Mouse (Mus musculus): ENCODE data around the gene Pde8b. TPM values are rescaled to one million over a fixed set of nuclear protein-coding genes. Genes with fewer than 3 reads are reported as not detected.

The Pde8b gene
- polyA plus RNA-seq, 1 experiment from 2014 or later: 3.1 TPM

- no peak overlapping the region for H3K4me3 ChIP-seq (ENCODE audit: low read depth, low read length)
- no peaks in the 10 kb centered on the region for H3K4me1 ChIP-seq (replicated peaks; ENCODE audit: control insufficient read depth, insufficient read depth, low read length)
- no peaks in the 10 kb centered on the region for H3K36me3 ChIP-seq (ENCODE audit: control insufficient read depth, insufficient read depth, low read length)
- H3K4me2 ChIP-seq (replicated peaks; ENCODE audit: low read depth, low read length): no peak overlapping the region
- no peaks in the 10 kb centered on the region for H3K9me3 ChIP-seq (ENCODE audit: control insufficient read depth, low read length)
- no peak overlapping the region for H3K27ac ChIP-seq (ENCODE audit: low read depth, low read length)
- ATAC-seq (ENCODE audit: low FRiP score): no peak
- WGBS: 81% methylated on average over 9 of the region's 9 CpGs
- no peaks in the 10 kb centered on the region for H3K27me3 ChIP-seq (ENCODE audit: control insufficient read depth, insufficient read depth, low read length)
- no peak for DNase-seq (ENCODE audit: low spot score)
- no peak overlapping the region for H3K9ac ChIP-seq (ENCODE audit: low read depth, low read length)
These were observed 11.0 kb upstream of the Pde8b start for GRCm38 (mm10) chr13:95260886-95261789.

DNA sequence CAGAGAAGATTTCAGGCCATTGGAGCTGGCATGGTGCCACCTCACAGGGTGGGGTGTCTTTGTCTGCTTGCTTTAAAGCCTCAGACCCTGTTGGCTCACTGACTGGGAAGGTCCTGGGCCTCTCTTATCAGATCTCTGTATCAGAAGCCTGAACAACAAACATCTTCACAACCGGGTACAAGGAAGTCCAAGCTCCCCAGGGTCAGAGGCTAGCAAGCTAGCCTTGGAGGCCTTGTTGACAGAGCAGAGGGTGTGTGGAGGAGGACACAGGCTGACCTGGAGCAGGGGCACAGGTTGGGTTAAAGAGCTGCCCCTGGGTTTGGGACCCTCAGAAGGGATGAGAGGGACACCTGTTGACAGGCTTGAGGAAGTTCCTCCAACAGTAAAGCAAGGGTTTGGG, 10.3 kb upstream of the Pde8b start:
- H3K27me3 ChIP-seq (ENCODE audit: control insufficient read depth, insufficient read depth, low read length): no peaks in the 10 kb centered on the region
- ATAC-seq (ENCODE audit: low FRiP score) (no peak), DNase-seq (ENCODE audit: low spot score) (no peak)
- H3K4me2 ChIP-seq (replicated peaks; ENCODE audit: low read depth, low read length): no peak overlapping the region
- no peak overlapping the region for H3K4me3 ChIP-seq (ENCODE audit: low read depth, low read length)
- no peaks in the 10 kb centered on the region for H3K9me3 ChIP-seq (ENCODE audit: control insufficient read depth, low read length)
- H3K9ac ChIP-seq (ENCODE audit: low read depth, low read length): no peak overlapping the region
- H3K27ac ChIP-seq (ENCODE audit: low read depth, low read length): no peak overlapping the region
- no peaks in the 10 kb centered on the region for H3K4me1 ChIP-seq (replicated peaks; ENCODE audit: control insufficient read depth, insufficient read depth, low read length)
- 69% methylated on average over 1 of the region's 1 CpGs for whole genome bisulfite sequencing
- no peaks in the 10 kb centered on the region for H3K36me3 ChIP-seq (ENCODE audit: control insufficient read depth, insufficient read depth, low read length)

DNA sequence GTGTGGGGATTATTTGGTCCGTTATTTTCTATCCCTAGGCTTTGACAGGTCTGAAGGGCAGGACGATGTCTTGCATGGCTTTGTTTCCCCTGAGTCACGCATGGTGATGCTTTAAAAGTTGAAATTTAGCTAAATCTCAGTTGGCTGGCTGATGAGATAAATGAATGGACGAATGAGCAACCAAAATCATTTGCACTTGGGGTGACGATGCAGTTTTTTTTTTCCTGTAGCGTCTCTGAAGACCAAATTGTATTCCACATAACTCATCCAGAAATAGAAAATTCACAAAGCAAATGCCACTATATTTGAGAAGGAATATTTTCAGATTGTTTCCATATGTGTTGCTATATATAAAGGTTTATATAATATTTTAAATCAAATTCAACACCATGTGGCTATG, 6.9 kb upstream of the Pde8b start:
- Histone ChIP-seq H3K4me2 (replicated peaks; ENCODE audit: low read depth, low read length) (no peak overlapping the region), H3K9ac (ENCODE audit: low read depth, low read length) (no peak overlapping the region), H3K27me3 (ENCODE audit: control insufficient read depth, insufficient read depth, low read length) (no peaks in the 10 kb centered on the region), H3K36me3 (ENCODE audit: control insufficient read depth, insufficient read depth, low read length) (no peaks in the 10 kb centered on the region), H3K9me3 (ENCODE audit: control insufficient read depth, low read length) (no peaks in the 10 kb centered on the region), H3K27ac (ENCODE audit: low read depth, low read length) (no peak overlapping the region), H3K4me1 (replicated peaks; ENCODE audit: control insufficient read depth, insufficient read depth, low read length) (no peaks in the 10 kb centered on the region), H3K4me3 (ENCODE audit: low read depth, low read length) (no peak overlapping the region)
- WGBS: 89% methylated on average over 6 of the region's 6 CpGs
- DNase-seq (ENCODE audit: low spot score) (no peak), ATAC-seq (ENCODE audit: low FRiP score) (no peak)

DNA sequence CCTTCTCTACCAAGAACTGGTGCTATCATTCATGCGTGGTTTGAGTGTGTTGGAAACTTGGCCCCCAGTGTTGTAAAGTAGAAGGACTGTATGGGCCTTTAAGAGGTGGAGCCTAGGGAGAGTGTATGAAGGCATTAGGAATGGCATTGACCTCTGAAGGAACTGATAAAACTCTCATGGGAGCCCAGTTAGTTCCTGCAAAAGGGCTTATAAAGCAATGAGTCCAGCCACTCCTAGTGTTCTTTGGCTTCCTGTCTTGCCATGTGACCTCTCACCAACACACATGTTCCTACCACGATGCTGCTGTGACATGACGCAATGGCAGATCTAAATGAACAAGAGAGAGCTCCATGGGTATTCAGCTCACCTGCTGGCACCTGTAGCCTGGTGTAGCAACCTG, 4.9 kb upstream of the Pde8b start:
- Histone ChIP-seq H3K4me2 (replicated peaks; ENCODE audit: low read depth, low read length) (no peak overlapping the region), H3K27me3 (ENCODE audit: control insufficient read depth, insufficient read depth, low read length) (no peaks in the 10 kb centered on the region; the same call in 1 of the 2 replicates), H3K9me3 (ENCODE audit: control insufficient read depth, low read length) (no peaks in the 10 kb centered on the region), H3K36me3 (ENCODE audit: control insufficient read depth, insufficient read depth, low read length) (no peaks in the 10 kb centered on the region), H3K4me1 (replicated peaks; ENCODE audit: control insufficient read depth, insufficient read depth, low read length) (peaks cover 2% of the 10 kb centered on the region; the same call in 1 of the 2 replicates), H3K4me3 (ENCODE audit: low read depth, low read length) (no peak overlapping the region), H3K27ac (ENCODE audit: low read depth, low read length) (no peak overlapping the region), H3K9ac (ENCODE audit: low read depth, low read length) (no peak overlapping the region)
- WGBS: 87% methylated on average over 3 of the region's 3 CpGs
- ATAC-seq (ENCODE audit: low FRiP score) (no peak), DNase-seq (ENCODE audit: low spot score) (no peak)

DNA sequence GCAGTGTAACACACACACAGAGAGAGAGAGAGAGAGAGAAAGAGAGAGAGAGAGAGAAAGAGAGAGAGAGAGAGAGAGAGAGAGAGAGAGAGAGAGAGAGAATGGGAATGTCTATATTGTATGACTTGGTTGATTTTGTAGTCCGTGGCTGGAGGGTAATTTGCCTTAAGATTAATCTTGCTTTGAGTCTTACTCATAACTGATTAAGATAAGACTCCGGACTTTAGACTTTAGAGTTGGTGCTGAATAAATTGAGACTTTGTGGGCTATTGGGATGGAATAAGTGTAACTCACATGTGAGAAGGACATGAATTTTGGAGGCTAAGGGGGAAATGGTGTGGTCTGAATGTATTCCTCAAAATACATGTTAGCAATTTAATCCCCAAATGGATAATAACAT, 7.1 kb downstream of the Pde8b start:
- no peak overlapping the region for H3K9ac ChIP-seq (ENCODE audit: low read depth, low read length)
- no peaks in the 10 kb centered on the region for H3K27me3 ChIP-seq (ENCODE audit: control insufficient read depth, insufficient read depth, low read length)
- DNase-seq (ENCODE audit: low spot score) (no peak), ATAC-seq (ENCODE audit: low FRiP score) (no peak)
- no peaks in the 10 kb centered on the region for H3K4me1 ChIP-seq (replicated peaks; ENCODE audit: control insufficient read depth, insufficient read depth, low read length)
- H3K27ac ChIP-seq (ENCODE audit: low read depth, low read length): no peak overlapping the region
- H3K4me2 ChIP-seq (replicated peaks; ENCODE audit: low read depth, low read length): no peak overlapping the region
- H3K36me3 ChIP-seq (ENCODE audit: control insufficient read depth, insufficient read depth, low read length): no peaks in the 10 kb centered on the region
- H3K4me3 ChIP-seq (ENCODE audit: low read depth, low read length): no peak overlapping the region
- whole genome bisulfite sequencing: 80% methylated on average over 2 of the region's 2 CpGs
- no peaks in the 10 kb centered on the region for H3K9me3 ChIP-seq (ENCODE audit: control insufficient read depth, low read length)

- ATAC-seq (ENCODE audit: low FRiP score): no peak
- 100% methylated on average over 2 of the region's 2 CpGs for WGBS
- no peak for DNase-seq (ENCODE audit: low spot score)
These were observed 12.6 kb downstream of the Pde8b start for GRCm38 (mm10) chr13:95237488-95237887.

GRCm38 (mm10) chr13:95235261-95235660, 14.9 kb downstream of the Pde8b start:
- DNase-seq (ENCODE audit: low spot score) (no peak), ATAC-seq (ENCODE audit: low FRiP score) (no peak)
- no peaks in the 10 kb centered on the region for H3K36me3 ChIP-seq (ENCODE audit: control insufficient read depth, insufficient read depth, low read length)

More at GRCm38 (mm10) chr13:95237488-95237887, 12.6 kb downstream of the Pde8b start:
- Histone ChIP-seq H3K4me3 (ENCODE audit: low read depth, low read length) (no peak overlapping the region), H3K36me3 (ENCODE audit: control insufficient read depth, insufficient read depth, low read length) (no peaks in the 10 kb centered on the region), H3K27me3 (ENCODE audit: control insufficient read depth, insufficient read depth, low read length) (no peaks in the 10 kb centered on the region), H3K9ac (ENCODE audit: low read depth, low read length) (no peak overlapping the region), H3K4me2 (replicated peaks; ENCODE audit: low read depth, low read length) (no peak overlapping the region), H3K27ac (ENCODE audit: low read depth, low read length) (no peak overlapping the region), H3K4me1 (replicated peaks; ENCODE audit: control insufficient read depth, insufficient read depth, low read length) (no peaks in the 10 kb centered on the region), H3K9me3 (ENCODE audit: control insufficient read depth, low read length) (no peaks in the 10 kb centered on the region)

DNA sequence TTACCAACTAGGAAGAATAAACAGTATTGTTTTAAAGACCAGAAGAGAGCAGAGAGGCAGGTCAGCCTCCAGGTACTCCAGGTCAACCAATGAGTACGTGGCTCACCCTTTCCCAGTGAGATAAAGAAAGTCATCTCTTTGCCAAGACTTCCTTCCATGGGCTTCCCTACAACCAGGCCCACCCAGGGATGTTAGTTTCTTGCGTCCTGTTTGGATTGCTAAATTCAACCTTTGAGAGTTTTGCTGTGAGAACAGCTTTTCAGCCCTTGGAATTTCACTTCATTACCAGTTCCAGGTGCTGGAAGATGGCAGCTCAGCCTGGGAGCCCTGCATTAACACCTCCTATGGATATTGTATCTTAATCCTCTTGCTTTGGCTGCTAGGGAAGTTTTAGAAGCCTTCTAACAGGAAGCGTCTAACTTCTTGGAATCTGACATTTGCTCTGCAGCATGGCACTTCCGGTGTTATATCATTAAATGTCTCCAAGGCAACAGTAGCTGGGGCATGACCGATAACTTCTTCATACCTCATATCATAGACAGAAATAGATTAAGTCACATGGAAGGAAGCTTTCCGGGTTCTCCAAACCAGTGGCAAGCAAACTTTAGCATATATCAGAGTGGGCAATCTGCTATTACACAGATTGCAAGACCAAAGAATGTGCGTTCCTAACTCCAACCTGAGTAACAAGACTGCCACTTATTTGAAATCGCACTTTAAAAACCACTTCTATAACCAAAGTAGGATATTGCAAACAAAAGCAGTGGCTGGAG, 18.6 kb downstream of the Pde8b start:
- H3K9ac ChIP-seq (ENCODE audit: low read depth, low read length): no peak overlapping the region
- no peaks in the 10 kb centered on the region for H3K4me1 ChIP-seq (replicated peaks; ENCODE audit: control insufficient read depth, insufficient read depth, low read length)
- H3K27ac ChIP-seq (ENCODE audit: low read depth, low read length): no peak overlapping the region
- ATAC-seq (ENCODE audit: low FRiP score) (no peak), DNase-seq (ENCODE audit: low spot score) (no peak)
- no peak overlapping the region for H3K4me2 ChIP-seq (replicated peaks; ENCODE audit: low read depth, low read length)
- H3K9me3 ChIP-seq (ENCODE audit: control insufficient read depth, low read length): no peaks in the 10 kb centered on the region
- WGBS: 89% methylated on average over 8 of the region's 8 CpGs
- no peaks in the 10 kb centered on the region for H3K36me3 ChIP-seq (ENCODE audit: control insufficient read depth, insufficient read depth, low read length)
- H3K4me3 ChIP-seq (ENCODE audit: low read depth, low read length): no peak overlapping the region
- H3K27me3 ChIP-seq (ENCODE audit: control insufficient read depth, insufficient read depth, low read length): no peaks in the 10 kb centered on the region

More at GRCm38 (mm10) chr13:95235261-95235660, 14.9 kb downstream of the Pde8b start:
- WGBS: 80% methylated on average over 8 of the region's 8 CpGs
- Histone ChIP-seq H3K27me3 (ENCODE audit: control insufficient read depth, insufficient read depth, low read length) (no peaks in the 10 kb centered on the region), H3K27ac (ENCODE audit: low read depth, low read length) (no peak overlapping the region), H3K4me2 (replicated peaks; ENCODE audit: low read depth, low read length) (no peak overlapping the region), H3K9me3 (ENCODE audit: control insufficient read depth, low read length) (no peaks in the 10 kb centered on the region), H3K4me1 (replicated peaks; ENCODE audit: control insufficient read depth, insufficient read depth, low read length) (no peaks in the 10 kb centered on the region), H3K9ac (ENCODE audit: low read depth, low read length) (no peak overlapping the region), H3K4me3 (ENCODE audit: low read depth, low read length) (no peak overlapping the region)
